Mouse (Mus musculus) E14TG2a.4 (cell line): ENCODE results near the gene Rnf43.

Experiments used
- CTCF ChIP-seq: conservative IDR thresholded peaks from 2 replicates; pipeline ENCODE4 v1.5.1; 2014; ENCODE audit warnings: low read length
- NANOG ChIP-seq: IDR thresholded peaks from 2 replicates; pipeline ENCODE4 v1.6.1; 2014; ENCODE audit warnings: borderline replicate concordance, low read length, mixed read lengths

DNA sequence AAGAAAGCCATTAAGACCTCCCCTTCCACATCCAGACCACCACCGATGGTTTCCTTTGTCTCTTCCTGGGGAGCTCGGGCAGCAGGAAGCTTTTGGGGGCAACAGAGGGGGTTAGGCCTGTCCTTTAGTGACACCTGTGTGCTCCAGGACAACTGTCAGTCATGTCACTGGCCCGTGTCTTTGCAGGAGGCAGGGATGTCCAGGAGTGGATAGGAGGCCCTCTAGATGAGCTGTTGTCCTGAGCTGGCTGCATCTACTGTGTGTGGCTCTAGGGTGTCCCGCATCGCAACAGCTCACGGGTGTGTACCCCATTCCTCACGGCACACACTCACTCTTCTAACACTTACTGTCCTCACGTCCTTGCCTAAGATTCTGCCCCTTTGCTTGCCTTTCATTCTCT is 90.7 kb downstream of the Rnf43 start:
- TF ChIP-seq CTCF (no peak), NANOG (no peak)
